Mouse (Mus musculus) midbrain, embryonic 13.5 days (tissue): ENCODE measurements around the gene Cnksr1. TPM values are rescaled to one million over a fixed set of nuclear protein-coding genes. Genes with fewer than 3 reads are reported as not detected.
A peak's percentile ranks its signal among the peaks of the same experiment; 100 is the strongest.

Experiments used
- ATAC-seq: fragments of 200-750 bp; cut with Nextera tagmentation; 2 replicates; pipeline ENCODE4 v1.8.0; 2017; ENCODE audit warnings: mild to moderate bottlenecking, moderate TSS enrichment, moderate library complexity
- H3K27ac ChIP-seq: fragments of 300-500 bp; sonication (generic); 2 replicates; pipeline ENCODE4 v1.5.1; 2015; ENCODE audit warnings: inconsistent platforms, mild to moderate bottlenecking, moderate library complexity
- H3K27me3 ChIP-seq: fragments of 300-500 bp; sonication (generic); 2 replicates; pipeline ENCODE4 v1.6.1; 2015; ENCODE audit warnings: mild to moderate bottlenecking, inconsistent platforms
- H3K36me3 ChIP-seq: fragments of 300-500 bp; sonication (generic); 2 replicates; pipeline ENCODE4 v1.6.1; 2015; ENCODE audit warnings: mild to moderate bottlenecking, inconsistent platforms
- H3K4me1 ChIP-seq: fragments of 300-500 bp; sonication (generic); replicated peaks from 2 replicates; pipeline ENCODE4 v1.6.1; 2015; ENCODE audit warnings: inconsistent platforms
- H3K4me2 ChIP-seq: fragments of 300-500 bp; sonication (generic); replicated peaks from 2 replicates; pipeline ENCODE4 v1.6.1; 2015; ENCODE audit warnings: moderate library complexity, mild to moderate bottlenecking, inconsistent platforms
- H3K4me3 ChIP-seq: fragments of 300-500 bp; sonication (generic); replicated peaks from 2 replicates; pipeline ENCODE4 v1.5.1; 2015; ENCODE audit warnings: mild to moderate bottlenecking, inconsistent platforms
- H3K9ac ChIP-seq: fragments of 300-500 bp; sonication (generic); replicated peaks from 2 replicates; pipeline ENCODE4 v1.6.1; 2015; ENCODE audit warnings: mild to moderate bottlenecking, inconsistent platforms
- H3K9me3 ChIP-seq: fragments of 300-500 bp; sonication (generic); 2 replicates; pipeline ENCODE4 v1.6.1; 2016; ENCODE audit warnings: mild to moderate bottlenecking, inconsistent platforms
- WGBS: fragments of 180-500 bp; shearing (Covaris S2); methylation state at CpG from one replicate; pipeline ENCODE4 v1.1.7; 2015; 5-methylcytosine and 5-hydroxymethylcytosine counted together
- polyA plus RNA-seq: library from polyadenylated mRNA; unstranded; fragments of >200 nt; fragmentation: Nextera tagmentation; extraction: Ambion mirVana; gene quantifications from 2 replicates; pipeline ENCODE4 v1.2.1, GENCODE M21; 2015

The Cnksr1 gene
- polyA plus RNA-seq, 1 experiment from 2014 or later: 0.20 TPM

DNA sequence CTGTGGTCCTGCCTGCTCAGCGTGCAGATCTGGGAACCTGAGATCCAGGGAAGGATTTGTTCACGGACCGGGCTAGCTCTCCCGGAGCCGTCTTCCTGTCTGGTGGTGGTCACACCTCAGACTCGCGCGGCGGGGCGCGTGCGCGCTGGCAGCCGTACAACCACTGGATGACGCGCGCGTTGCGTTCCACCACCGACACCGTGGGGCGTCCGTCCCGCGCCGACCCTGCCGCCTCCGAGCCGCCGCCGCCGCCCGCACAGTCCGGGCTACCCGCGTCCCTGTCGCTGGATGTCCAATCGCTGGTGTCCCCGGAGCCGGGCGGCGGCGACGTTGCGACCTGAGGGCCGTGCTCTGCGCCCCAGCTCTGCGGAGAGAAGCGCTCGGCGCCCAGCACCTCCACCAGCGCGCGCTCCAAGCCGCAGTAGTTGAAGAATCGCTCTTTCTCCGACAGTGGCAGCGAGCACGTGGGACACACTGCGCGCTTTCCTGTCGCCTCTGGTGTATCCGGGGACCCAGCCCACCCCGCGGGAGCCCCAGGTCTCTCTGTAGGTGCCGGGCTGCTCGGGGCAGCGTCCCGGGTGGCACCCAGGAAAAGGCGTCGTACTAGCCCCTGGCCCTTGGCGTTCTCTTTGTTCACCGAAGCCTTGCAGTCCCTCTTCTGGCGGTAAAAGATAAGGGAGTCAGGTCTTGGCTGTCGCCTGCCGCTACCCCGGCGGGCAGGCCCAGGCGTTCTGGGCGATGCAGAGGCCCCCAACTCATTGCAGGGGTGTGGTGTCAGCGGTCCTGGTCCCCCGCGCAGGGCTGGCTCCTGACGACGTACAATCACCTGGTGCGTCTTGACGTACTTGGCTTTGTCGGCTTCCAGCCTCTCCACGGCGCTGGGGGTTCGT is 13.3 kb upstream of the Cnksr1 start:
- ATAC-seq: peak; percentile 68
- peaks cover 66% of the 10 kb centered on the region for H3K4me1 ChIP-seq
- peak overlapping the region; percentile 76 for H3K9ac ChIP-seq
- H3K9me3 ChIP-seq: no peaks in the 10 kb centered on the region
- H3K27me3 ChIP-seq: peaks cover 97% of the 10 kb centered on the region
- peak overlapping the region; percentile 54 for H3K4me3 ChIP-seq
- under 1% methylated on average over 91 of the region's 91 CpGs for WGBS
- H3K27ac ChIP-seq: peak overlapping the region; percentile 42
- no peaks in the 10 kb centered on the region for H3K36me3 ChIP-seq
- peak overlapping the region; percentile 79 for H3K4me2 ChIP-seq

DNA sequence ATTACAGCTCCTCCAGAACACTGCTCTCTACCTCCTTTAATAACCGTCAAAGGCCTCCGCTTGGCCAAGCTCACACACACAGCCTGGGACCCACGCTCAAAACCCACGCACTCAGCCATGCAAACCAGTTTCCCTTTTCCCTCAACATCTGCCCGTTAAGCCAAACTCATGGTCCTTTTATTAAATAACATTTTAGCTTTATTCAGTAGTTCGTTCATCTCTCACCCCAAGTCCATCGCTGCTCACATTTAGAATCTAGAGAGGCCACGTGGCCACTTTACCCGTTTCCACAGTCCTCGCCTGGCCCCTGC is 12.7 kb upstream of the Cnksr1 start:
- Histone ChIP-seq H3K4me3 (peak overlapping the region; percentile 54), H3K27me3 (peaks cover 96% of the 10 kb centered on the region), H3K4me2 (peak overlapping the region; percentile 79), H3K27ac (no peak overlapping the region), H3K9ac (peak overlapping the region; percentile 76), H3K4me1 (peaks cover 65% of the 10 kb centered on the region), H3K36me3 (no peaks in the 10 kb centered on the region), H3K9me3 (no peaks in the 10 kb centered on the region)
- 8% methylated on average over 10 of the region's 10 CpGs for WGBS
- ATAC-seq: no peak

DNA sequence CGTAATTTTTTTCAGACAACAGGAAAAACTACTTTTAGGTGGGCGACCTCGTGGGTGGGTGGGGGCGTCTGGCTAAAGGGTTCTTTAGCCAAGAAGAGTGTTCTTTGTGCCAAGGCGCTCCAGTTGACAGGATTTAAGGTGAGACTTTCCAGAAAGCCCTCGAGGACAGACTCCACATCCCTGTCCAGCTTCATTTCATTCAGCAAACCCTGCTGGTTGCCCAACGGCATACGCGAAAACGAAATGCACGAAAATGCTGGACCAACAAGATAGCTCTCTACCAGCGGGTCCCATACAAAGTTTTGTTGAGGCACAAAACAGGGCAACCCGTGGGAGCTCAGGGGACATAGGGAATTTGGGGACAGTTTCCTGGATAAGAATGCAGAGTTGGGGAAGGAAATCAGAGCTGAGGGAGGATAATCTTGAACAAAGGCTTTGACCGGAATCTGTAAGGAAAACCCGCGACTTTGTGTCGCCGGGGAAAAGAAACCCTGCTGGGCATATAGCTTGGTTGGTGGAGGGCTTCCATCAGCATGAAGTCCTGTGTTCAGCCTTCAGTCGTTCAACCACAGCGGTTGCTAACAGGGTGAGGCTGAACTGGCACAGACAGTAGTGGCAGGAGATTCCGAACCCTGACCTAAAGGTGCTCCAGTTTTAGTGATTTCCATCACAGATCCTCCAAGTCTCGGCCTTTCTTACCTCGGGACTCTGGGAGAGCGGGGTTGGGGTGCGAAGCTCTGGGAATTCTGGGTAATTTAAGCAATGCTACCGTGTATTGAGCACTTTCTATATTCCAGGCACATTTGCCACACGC is 12.1 kb upstream of the Cnksr1 start:
- H3K9me3 ChIP-seq: no peaks in the 10 kb centered on the region
- peak overlapping the region; percentile 76; the same call in 1 of the 2 replicates for H3K9ac ChIP-seq
- peak overlapping the region; percentile 79 for H3K4me2 ChIP-seq
- no peak overlapping the region for H3K27ac ChIP-seq
- H3K36me3 ChIP-seq: no peaks in the 10 kb centered on the region
- H3K27me3 ChIP-seq: peaks cover 91% of the 10 kb centered on the region
- WGBS: 4% methylated on average over 27 of the region's 27 CpGs
- peak overlapping the region; percentile 54 for H3K4me3 ChIP-seq
- peaks cover 66% of the 10 kb centered on the region for H3K4me1 ChIP-seq
- no peak for ATAC-seq

DNA sequence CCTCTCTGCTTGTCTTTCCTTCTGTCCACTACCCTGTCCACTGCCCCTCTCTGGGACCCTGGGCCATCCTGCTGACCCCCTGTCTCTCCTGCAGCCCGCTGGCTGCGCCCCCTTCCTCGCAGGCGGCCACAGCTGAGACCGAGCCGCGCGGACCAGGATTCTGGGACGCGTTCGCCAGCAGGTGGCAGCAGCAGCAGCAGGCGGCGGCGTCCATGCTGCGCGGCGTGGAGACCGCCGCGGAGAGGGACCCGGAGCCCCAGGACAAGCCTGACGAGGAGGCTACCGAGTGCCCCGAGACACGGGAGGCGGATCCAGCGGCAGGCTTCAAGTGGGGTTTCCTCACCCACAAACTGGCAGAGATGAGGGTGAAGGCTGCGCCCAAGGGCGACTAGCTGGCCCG is 11.5 kb upstream of the Cnksr1 start:
- no peaks in the 10 kb centered on the region for H3K36me3 ChIP-seq
- ATAC-seq: peak; percentile 40; the same call in 1 of the 2 replicates
- under 1% methylated on average over 30 of the region's 30 CpGs for WGBS
- H3K4me1 ChIP-seq: peaks cover 64% of the 10 kb centered on the region
- peak overlapping the region; percentile 79 for H3K4me2 ChIP-seq
- H3K4me3 ChIP-seq: peak overlapping the region; percentile 54
- peak overlapping the region; percentile 51 for H3K9ac ChIP-seq
- no peak overlapping the region for H3K27ac ChIP-seq
- no peaks in the 10 kb centered on the region for H3K9me3 ChIP-seq
- peaks cover 84% of the 10 kb centered on the region for H3K27me3 ChIP-seq

DNA sequence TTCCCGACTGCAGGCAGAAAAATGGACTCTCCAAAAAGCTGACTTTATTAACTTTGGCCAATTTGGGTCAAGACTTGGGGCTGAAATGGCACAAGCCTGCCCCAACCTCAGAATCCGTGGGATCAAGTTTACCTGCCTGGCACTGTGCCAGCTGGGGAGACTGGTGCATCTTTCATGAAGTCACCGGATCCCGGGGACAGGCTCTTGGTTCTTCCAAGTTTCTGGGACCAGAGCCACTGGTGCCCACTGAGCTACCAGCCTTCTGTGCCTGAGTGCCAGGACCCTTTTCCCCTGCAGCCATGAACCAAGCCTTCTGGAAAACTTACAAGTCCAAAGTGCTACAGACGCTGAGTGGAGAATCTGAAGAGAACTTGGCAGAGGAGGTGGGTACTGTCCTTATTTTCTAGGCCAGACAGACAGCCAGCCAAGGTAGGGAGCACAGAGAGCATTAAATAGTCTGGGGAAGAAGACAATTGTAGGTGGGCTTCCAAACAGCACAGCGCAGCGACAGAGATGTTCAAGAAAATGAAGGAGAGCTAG is 8.6 kb upstream of the Cnksr1 start, which contains the start of gene Gm30191:
Gene Gm30191, plus strand, starts transcription at position 217 of the 540 bp plus-strand sequence.
- Histone ChIP-seq H3K4me1 (peaks cover 50% of the 10 kb centered on the region), H3K36me3 (no peaks in the 10 kb centered on the region), H3K9ac (peak within 1 kb of the TSS; percentile 82), H3K4me3 (peak within 1 kb of the TSS; percentile 81), H3K27me3 (peaks cover 56% of the 10 kb centered on the region), H3K27ac (no peak within 1 kb of the TSS), H3K4me2 (peak within 1 kb of the TSS; percentile 98), H3K9me3 (no peaks in the 10 kb centered on the region)
- no peak for ATAC-seq
- 75% methylated on average over 7 of the region's 7 CpGs for WGBS

DNA sequence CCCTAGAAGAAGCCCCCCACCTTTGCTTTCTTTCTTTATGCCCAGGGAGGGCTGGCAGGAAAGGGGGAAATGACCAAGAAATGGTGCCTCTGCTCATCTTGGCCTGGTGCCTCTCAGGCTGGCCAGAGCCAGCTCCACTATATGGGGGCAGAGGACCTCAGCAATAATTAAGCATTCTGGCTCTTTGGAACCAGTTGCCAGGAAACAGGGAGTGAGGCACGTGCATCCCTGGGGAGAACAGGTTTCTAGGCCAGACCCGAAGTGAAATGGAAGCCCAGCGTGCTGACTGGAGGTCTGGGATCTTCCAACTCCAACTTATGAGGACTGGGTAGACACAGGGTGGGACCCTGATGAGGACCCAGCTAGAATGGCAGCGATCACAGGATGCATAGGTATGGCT is 8.1 kb upstream of the Cnksr1 start:
- 17% methylated on average over 4 of the region's 4 CpGs for WGBS
- Histone ChIP-seq H3K4me1 (peaks cover 44% of the 10 kb centered on the region), H3K4me2 (no peak overlapping the region)

DNA sequence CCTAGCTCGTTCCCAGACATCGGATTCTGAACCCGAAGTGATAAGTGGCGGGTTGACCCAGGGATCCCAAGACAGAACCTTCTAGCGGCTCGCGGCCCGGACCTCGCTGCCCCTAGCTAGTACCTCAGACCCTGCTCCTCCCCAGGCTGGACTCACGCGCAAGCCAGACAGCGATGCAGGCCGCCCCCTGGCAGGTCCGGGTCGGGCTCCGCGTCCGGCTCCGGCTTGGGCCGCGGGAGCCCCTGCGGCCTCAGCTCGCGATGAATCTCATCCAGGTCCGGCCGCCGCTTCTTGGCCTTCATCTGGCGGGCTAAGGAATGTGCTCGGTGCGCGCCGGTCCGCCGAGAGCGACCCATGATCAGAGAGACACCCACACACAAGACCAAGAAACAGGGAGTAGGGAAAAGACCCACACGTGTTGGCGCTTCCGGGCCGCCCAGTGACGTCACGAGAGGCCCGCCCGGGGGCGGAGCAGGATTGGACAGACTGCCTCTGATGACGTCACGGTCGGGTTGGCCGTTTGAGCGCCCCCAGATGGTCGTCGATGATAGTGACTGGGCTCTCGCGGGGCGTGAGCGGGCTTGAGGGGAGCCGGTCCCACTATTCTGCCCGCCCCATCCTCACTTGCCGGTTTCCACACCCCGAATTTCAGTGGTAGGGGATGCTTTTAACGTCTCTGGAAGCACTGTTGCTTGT is 7.1 kb upstream of the Cnksr1 start, which contains the start of gene Zfp593:
Gene Zfp593, minus strand, starts transcription at position 445 of the 696 bp plus-strand sequence.
- no peaks in the 10 kb centered on the region for H3K36me3 ChIP-seq
- WGBS: under 1% methylated on average over 60 of the region's 60 CpGs
- H3K4me3 ChIP-seq: peak within 1 kb of the TSS; percentile 81
- peaks cover 35% of the 10 kb centered on the region for H3K4me1 ChIP-seq
- ATAC-seq: peak; percentile 69
- H3K9me3 ChIP-seq: no peaks in the 10 kb centered on the region
- peak within 1 kb of the TSS; percentile 98 for H3K4me2 ChIP-seq
- H3K9ac ChIP-seq: peak within 1 kb of the TSS; percentile 82
- H3K27me3 ChIP-seq: peaks cover 41% of the 10 kb centered on the region
- no peak within 1 kb of the TSS for H3K27ac ChIP-seq

More for the DNA sequence above, 8.1 kb upstream of the Cnksr1 start:
- Histone ChIP-seq H3K9me3 (no peaks in the 10 kb centered on the region), H3K4me3 (no peak overlapping the region), H3K27me3 (peaks cover 50% of the 10 kb centered on the region), H3K27ac (no peak overlapping the region), H3K9ac (no peak overlapping the region), H3K36me3 (no peaks in the 10 kb centered on the region)
- ATAC-seq: no peak

DNA sequence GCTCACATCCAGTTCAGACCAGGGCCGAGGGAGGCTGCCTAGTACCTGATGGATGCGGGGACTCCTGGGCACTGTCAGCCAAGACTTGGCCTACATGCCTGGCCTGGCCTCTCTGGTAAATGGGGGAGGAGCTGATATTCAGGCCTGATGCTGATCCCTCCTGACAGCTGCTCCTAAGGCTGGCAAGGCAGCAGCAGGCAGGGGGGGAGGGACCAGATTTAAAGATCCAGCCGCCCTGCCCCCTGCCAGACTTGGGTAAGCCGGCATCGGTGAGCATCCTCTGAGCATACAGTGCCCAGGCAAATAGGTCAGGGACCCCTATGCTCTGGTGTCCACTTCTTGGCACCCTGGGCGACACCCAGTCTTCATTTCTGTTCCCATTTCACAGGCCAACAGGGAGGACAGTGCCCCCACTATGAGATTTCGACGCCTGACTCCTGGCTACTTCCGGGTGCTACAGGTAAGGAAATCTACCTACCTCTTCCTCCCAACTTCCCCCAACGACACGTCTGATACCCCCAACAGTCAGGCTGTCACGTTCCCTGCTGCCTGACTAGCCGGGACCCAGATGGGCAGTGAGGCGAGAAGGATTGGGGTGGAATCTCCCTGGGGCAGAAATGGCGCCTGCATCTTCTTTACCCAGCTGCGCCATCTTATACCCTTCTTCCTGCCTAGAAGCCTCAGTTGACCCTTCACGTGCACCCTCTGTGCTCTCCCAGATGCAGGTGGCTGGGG is 5.5 kb upstream of the Cnksr1 start, which contains the start of gene E130218I03Rik:
Gene E130218I03Rik, plus strand, starts transcription at position 147 of the 735 bp plus-strand sequence.
- no peaks in the 10 kb centered on the region for H3K36me3 ChIP-seq
- H3K27ac ChIP-seq: no peak within 1 kb of the TSS
- H3K9ac ChIP-seq: peak within 1 kb of the TSS; percentile 82; the same call in 1 of the 2 replicates
- peaks cover 28% of the 10 kb centered on the region for H3K27me3 ChIP-seq
- no peaks in the 10 kb centered on the region for H3K9me3 ChIP-seq
- H3K4me2 ChIP-seq: peak within 1 kb of the TSS; percentile 98
- ATAC-seq: no peak
- peak within 1 kb of the TSS; percentile 81 for H3K4me3 ChIP-seq
- H3K4me1 ChIP-seq: peaks cover 24% of the 10 kb centered on the region
- WGBS: 95% methylated on average over 17 of the region's 17 CpGs

DNA sequence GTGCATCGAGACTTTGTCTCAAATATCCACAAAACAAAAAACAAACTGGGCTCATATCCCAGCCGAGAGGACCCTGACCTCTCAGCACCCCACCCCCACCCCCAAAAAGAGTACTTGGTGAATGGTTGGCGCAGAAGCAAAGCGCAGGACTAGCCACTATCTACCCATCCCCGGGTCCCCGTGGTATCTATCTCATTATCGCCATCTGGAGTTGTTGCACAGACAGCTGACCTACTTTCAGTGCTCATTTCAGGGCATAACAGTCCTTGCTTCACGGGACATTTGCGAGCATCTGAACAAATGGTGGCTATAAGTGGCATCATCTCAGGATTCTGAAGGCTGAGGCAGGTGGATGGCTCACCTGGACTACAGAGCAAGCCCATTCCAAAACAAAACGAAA is 487 bp upstream of the Cnksr1 start:
- H3K36me3 ChIP-seq: no peaks in the 10 kb centered on the region
- WGBS: 15% methylated on average over 10 of the region's 10 CpGs
- no peaks in the 10 kb centered on the region for H3K9me3 ChIP-seq
- ATAC-seq: no peak
- H3K27ac ChIP-seq: no peak overlapping the region
- H3K27me3 ChIP-seq: peaks cover 25% of the 10 kb centered on the region
- peaks cover 7% of the 10 kb centered on the region for H3K4me1 ChIP-seq
- no peak overlapping the region for H3K4me3 ChIP-seq
- H3K4me2 ChIP-seq: 0 out of 2 replicates have a peak overlapping the region, but pooled peaks have one; percentile 15
- no peak overlapping the region for H3K9ac ChIP-seq

DNA sequence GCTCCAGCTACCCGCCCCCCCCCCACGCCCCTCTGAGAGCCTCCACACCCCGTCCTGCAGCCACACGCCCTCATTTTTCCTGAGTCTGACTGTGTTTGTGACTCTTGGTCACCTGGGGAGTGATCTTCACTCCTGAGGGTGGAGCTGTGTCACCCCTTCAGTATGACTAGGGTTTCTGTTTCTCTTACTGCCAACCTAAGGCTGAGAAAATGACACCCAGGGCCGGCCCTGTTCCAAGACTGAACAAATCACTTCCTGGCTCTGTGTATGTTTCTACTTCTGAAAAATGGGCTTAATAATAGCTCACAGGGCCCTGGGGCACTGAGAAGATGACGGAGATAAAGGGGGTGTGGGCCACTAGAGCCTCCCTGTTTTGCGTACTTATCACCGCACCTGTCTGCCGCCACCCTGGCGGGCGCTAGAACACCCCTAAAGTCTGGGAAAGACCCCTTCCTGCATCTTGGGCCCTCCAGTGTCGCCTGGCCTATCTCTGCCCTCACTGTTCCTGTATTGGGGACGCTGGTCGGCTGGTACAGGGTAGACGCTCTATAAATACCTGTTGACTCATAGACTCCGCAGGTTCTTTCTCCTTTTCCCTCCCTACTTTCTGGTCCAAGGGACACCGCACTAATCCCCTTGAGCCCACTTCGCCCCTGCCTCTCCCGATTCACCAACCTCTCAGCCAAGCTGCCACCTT is 469 bp downstream of the Cnksr1 start:
- no peak for ATAC-seq

More for the DNA sequence above, 469 bp downstream of the Cnksr1 start:
- no peak overlapping the region for H3K9ac ChIP-seq
- no peaks in the 10 kb centered on the region for H3K9me3 ChIP-seq
- no peak overlapping the region; the same call in 1 of the 2 replicates for H3K4me2 ChIP-seq
- WGBS: 27% methylated on average over 19 of the region's 19 CpGs
- no peak overlapping the region for H3K4me3 ChIP-seq
- H3K4me1 ChIP-seq: peaks cover 5% of the 10 kb centered on the region; the same call in 1 of the 2 replicates
- peaks cover 25% of the 10 kb centered on the region for H3K27me3 ChIP-seq
- no peak overlapping the region for H3K27ac ChIP-seq
- no peaks in the 10 kb centered on the region for H3K36me3 ChIP-seq
